Mouse (Mus musculus) cerebellum, adult 2 months (tissue): ENCODE measurements around the gene Gm42791.

Experiments used
- CTCF ChIP-seq: fragments of 200-500 bp; IDR thresholded peaks from 2 replicates; pipeline ENCODE4 v1.5.1; 2011; ENCODE audit warnings: low read depth, mild to moderate bottlenecking, control low read depth, low read length, moderate library complexity, borderline replicate concordance; ENCODE audit not compliant: insufficient read depth
- POLR2A ChIP-seq: fragments of 200-500 bp; IDR thresholded peaks from 2 replicates; pipeline ENCODE4 v1.6.1; 2011; ENCODE audit warnings: low read length, control low read depth, borderline replicate concordance; ENCODE audit not compliant: insufficient read depth

- no peak for TF ChIP-seq POLR2A
- TF ChIP-seq CTCF = no peak
These were observed 42.8 kb upstream of the Gm42791 start for GRCm38 (mm10) chr5:149037729-149038128.
